Mouse (Mus musculus) testis, adult 2 months (tissue): Measurements from ENCODE around the gene Gcc2.

Experiments used
- CTCF ChIP-seq: fragments of 200-500 bp; IDR thresholded peaks from 2 replicates; pipeline ENCODE4 v1.5.1; 2012; ENCODE audit warnings: low read depth, mild to moderate bottlenecking, inconsistent platforms, low read length, moderate library complexity; ENCODE audit not compliant: control insufficient read depth, insufficient read depth, insufficient replicate concordance
- POLR2A ChIP-seq: fragments of 200-500 bp; IDR thresholded peaks from 2 replicates; pipeline ENCODE4 v1.6.1; 2012; ENCODE audit warnings: low read depth, mild to moderate bottlenecking, inconsistent platforms, low read length, moderate library complexity; ENCODE audit not compliant: control insufficient read depth

GRCm38 (mm10) chr10:58320881-58321280 is 65.6 kb downstream of the Gcc2 start:
- TF ChIP-seq POLR2A = no peak
- no peak for TF ChIP-seq CTCF
